Mouse (Mus musculus): ENCODE measurements around the gene Suclg1. TPM values are rescaled to one million over a fixed set of nuclear protein-coding genes. Genes with fewer than 3 reads are reported as not detected.
A peak's percentile ranks its signal among the peaks of the same experiment; 100 is the strongest.

Suclg1 gene
- 132 and 139 TPM in 2 replicates for polyA plus RNA-seq (2014; fragmentation: Nextera tagmentation; extraction: Ambion mirVana)

DNA sequence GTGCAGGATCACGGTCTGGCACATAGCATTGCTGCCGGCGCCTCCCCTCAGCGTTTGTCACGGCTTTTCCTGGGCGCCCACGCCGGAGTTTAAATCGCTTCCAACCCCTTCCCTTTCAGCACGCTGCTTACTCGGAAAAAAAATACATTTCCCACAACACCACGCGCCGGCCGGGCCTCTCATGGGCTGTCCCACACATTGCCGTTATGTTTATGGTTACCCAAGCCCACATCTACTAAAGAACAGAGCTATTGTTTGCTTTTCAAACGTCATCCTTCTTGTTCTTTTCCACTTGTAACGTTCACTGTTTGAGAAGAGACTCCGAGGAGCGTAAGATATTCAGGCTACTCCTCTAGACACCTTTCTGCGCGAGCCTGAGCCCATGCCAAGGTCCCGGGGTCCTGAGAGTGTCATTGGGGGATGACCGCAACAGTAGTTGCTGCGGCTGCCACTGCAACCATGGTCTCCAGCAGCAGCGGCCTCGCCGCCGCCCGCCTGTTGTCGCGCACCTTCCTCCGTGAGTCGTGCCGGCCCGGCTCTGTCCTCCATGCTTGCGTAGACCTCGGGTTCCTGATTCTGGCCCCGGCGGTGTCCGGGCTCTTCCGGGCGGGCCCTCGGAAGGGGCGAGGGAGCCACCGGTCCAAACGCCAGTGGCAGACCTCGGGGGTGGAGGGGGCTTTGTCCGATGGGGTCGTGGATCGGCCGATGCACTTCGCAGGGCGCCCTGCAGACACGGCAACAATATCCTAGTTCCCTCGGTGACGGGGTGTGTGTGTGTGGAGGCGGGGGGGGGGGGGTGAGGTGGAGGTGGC, at the start of gene Suclg1:
Gene Suclg1, plus strand, starts transcription at position 146 of the 812 bp plus-strand sequence.
- Histone ChIP-seq H3K4me2 (ENCODE audit: low read depth, low read length) (peak within 1 kb of the TSS; percentile 82), H3K36me3 (ENCODE audit: control insufficient read depth, insufficient read depth, low read length) (no peaks in the 10 kb centered on the region), H3K27me3 (ENCODE audit: control insufficient read depth, insufficient read depth, low read length) (no peaks in the 10 kb centered on the region), H3K4me1 (ENCODE audit: control insufficient read depth, insufficient read depth, low read length) (peaks cover 12% of the 10 kb centered on the region), H3K27ac (ENCODE audit: low read depth, low read length) (peak within 1 kb of the TSS; percentile 79), H3K9me3 (ENCODE audit: control insufficient read depth, low read length) (no peaks in the 10 kb centered on the region), H3K9ac (replicated peaks; ENCODE audit: low read depth, low read length) (peak within 1 kb of the TSS; percentile 88), H3K4me3 (ENCODE audit: low read depth, low read length) (peak within 1 kb of the TSS; percentile 89)
- WGBS, result under 1% methylated on average over 57 of the region's 58 CpGs
- ATAC-seq (ENCODE audit: low read depth), result peak; percentile 96

DNA sequence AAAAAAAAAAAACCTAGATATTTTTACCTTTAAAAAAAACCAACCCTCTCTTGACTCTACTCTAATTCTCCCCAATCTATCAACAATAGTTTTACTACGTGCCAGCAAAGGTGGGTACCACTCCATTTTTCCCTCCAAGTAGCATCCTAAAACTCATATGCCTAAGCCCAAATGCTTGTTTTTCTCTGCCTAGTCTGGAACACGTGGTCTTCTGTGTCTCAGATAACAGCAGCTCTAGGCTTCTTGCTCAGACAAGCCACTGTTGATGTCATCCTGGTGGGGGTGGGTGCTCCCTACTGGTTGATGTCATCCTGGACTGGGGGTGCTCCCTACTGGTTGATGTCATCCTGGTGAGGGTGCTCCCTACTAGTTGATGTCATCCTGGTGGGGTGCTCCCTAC, 44.5 kb upstream of the Suclg1 start:
- no peaks in the 10 kb centered on the region for H3K4me1 ChIP-seq (ENCODE audit: control insufficient read depth, insufficient read depth, low read length)
- no peak overlapping the region for H3K4me2 ChIP-seq (ENCODE audit: low read depth, low read length)
- H3K36me3 ChIP-seq (ENCODE audit: control insufficient read depth, insufficient read depth, low read length), result no peaks in the 10 kb centered on the region
- no peak for ATAC-seq (ENCODE audit: low read depth)
- no peaks in the 10 kb centered on the region for H3K27me3 ChIP-seq (ENCODE audit: control insufficient read depth, insufficient read depth, low read length)
- WGBS, result 83% methylated on average over 2 of the region's 2 CpGs
- H3K4me3 ChIP-seq (ENCODE audit: low read depth, low read length), result no peak overlapping the region
- H3K9ac ChIP-seq (replicated peaks; ENCODE audit: low read depth, low read length), result no peak overlapping the region
- no peaks in the 10 kb centered on the region for H3K9me3 ChIP-seq (ENCODE audit: control insufficient read depth, low read length)
- no peak overlapping the region for H3K27ac ChIP-seq (ENCODE audit: low read depth, low read length)

DNA sequence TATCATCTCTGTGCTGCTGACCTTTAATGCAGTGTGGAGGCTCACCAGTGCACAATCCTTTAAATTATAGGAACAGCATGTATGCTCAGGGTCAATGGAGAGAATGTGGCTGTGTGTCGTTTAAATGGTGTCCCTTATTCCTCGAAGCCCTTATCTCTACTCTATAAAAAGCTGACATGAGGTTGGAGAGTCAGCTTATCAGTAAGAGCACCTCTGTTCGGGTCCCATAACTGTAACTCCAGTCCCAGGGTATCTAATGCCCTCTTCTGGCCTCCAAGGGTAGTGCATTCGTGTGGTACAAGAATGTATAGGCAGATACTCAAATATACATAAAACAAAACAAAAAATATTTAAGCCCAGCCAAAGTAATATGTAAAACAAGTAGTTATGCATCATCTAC, 43.2 kb upstream of the Suclg1 start:
- no peak for ATAC-seq (ENCODE audit: low read depth)
- Histone ChIP-seq H3K4me3 (ENCODE audit: low read depth, low read length) (no peak overlapping the region), H3K27me3 (ENCODE audit: control insufficient read depth, insufficient read depth, low read length) (no peaks in the 10 kb centered on the region), H3K9me3 (ENCODE audit: control insufficient read depth, low read length) (no peaks in the 10 kb centered on the region), H3K36me3 (ENCODE audit: control insufficient read depth, insufficient read depth, low read length) (no peaks in the 10 kb centered on the region), H3K9ac (replicated peaks; ENCODE audit: low read depth, low read length) (no peak overlapping the region), H3K27ac (ENCODE audit: low read depth, low read length) (no peak overlapping the region), H3K4me2 (ENCODE audit: low read depth, low read length) (no peak overlapping the region), H3K4me1 (ENCODE audit: control insufficient read depth, insufficient read depth, low read length) (no peaks in the 10 kb centered on the region)
- 82% methylated on average over 4 of the region's 4 CpGs for WGBS

DNA sequence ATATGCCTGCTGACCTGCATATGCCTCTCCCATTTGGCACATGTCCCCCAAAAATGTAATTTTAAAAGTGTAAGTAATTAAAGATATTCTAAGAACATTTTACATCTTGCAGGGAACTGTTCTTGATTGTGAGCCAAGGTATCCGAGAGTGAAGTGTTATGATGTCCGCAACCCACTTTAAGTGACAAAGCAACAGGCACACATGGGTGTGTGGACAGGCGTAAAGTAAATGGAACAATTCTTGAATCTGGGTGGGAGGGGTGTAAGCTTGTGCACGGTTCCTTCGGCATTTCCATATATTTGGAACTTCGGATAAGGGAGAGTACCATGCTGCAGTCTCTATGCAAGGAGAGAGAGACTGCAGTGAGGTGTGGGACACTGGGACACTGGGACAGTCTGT, 38.6 kb upstream of the Suclg1 start:
- Histone ChIP-seq H3K4me1 (ENCODE audit: control insufficient read depth, insufficient read depth, low read length) (no peaks in the 10 kb centered on the region), H3K9me3 (ENCODE audit: control insufficient read depth, low read length) (no peaks in the 10 kb centered on the region), H3K9ac (replicated peaks; ENCODE audit: low read depth, low read length) (no peak overlapping the region), H3K27me3 (ENCODE audit: control insufficient read depth, insufficient read depth, low read length) (no peaks in the 10 kb centered on the region), H3K4me2 (ENCODE audit: low read depth, low read length) (no peak overlapping the region), H3K36me3 (ENCODE audit: control insufficient read depth, insufficient read depth, low read length) (no peaks in the 10 kb centered on the region), H3K27ac (ENCODE audit: low read depth, low read length) (no peak overlapping the region), H3K4me3 (ENCODE audit: low read depth, low read length) (no peak overlapping the region)
- ATAC-seq (ENCODE audit: low read depth), result no peak
- WGBS, result 92% methylated on average over 6 of the region's 6 CpGs

DNA sequence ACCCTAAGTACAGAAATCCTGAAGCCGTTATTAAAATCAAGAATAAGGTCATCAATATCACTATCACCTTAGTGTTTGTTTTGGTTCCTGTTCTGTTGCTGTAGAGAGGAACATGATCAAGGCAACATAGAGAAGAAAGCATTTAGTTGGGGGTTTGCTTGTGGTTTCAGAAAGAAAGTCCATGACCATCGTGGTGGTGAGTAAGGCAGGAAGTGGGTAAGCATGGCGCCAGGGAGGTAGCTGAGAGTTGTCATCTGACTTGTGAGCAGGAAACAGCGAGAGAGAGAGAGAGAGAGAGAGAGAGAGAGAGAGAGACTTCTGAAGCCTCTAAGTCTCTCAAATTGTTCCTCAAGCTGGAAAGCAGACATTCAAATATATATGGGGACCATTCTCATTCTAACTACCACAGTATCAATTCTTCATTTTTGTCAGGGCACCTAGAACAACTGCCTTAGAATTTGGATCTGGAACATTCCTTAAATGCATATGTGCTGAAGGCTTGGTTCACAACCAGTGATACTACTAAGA, 37.7 kb upstream of the Suclg1 start:
- WGBS, result 91% methylated on average over 4 of the region's 4 CpGs
- Histone ChIP-seq H3K36me3 (ENCODE audit: control insufficient read depth, insufficient read depth, low read length) (no peaks in the 10 kb centered on the region), H3K4me2 (ENCODE audit: low read depth, low read length) (no peak overlapping the region), H3K27me3 (ENCODE audit: control insufficient read depth, insufficient read depth, low read length) (no peaks in the 10 kb centered on the region), H3K27ac (ENCODE audit: low read depth, low read length) (no peak overlapping the region), H3K4me1 (ENCODE audit: control insufficient read depth, insufficient read depth, low read length) (no peaks in the 10 kb centered on the region), H3K9ac (replicated peaks; ENCODE audit: low read depth, low read length) (no peak overlapping the region), H3K9me3 (ENCODE audit: control insufficient read depth, low read length) (no peaks in the 10 kb centered on the region), H3K4me3 (ENCODE audit: low read depth, low read length) (no peak overlapping the region)
- no peak for ATAC-seq (ENCODE audit: low read depth)

DNA sequence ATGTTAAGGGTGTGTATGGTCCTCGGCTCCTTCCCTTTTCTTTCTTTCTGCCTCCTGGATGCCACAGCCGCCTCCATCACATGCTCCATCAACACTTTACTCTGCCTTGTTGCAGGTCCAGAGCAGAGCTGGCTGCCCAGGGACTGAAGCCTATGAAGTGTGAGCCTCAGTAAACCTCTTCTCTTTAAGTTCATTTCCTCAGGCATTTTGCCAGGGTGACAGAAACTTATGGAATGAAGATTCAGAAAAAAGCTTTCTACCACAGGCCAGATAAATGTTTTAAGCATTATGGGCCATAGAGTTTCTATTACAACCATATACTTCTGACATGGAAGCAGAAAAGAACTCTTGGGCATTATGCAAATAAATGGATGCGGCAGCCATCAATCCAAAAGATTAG, 37.1 kb upstream of the Suclg1 start:
- Histone ChIP-seq H3K4me2 (ENCODE audit: low read depth, low read length) (no peak overlapping the region), H3K9me3 (ENCODE audit: control insufficient read depth, low read length) (no peaks in the 10 kb centered on the region), H3K36me3 (ENCODE audit: control insufficient read depth, insufficient read depth, low read length) (no peaks in the 10 kb centered on the region), H3K4me3 (ENCODE audit: low read depth, low read length) (no peak overlapping the region), H3K27ac (ENCODE audit: low read depth, low read length) (no peak overlapping the region), H3K9ac (replicated peaks; ENCODE audit: low read depth, low read length) (no peak overlapping the region), H3K27me3 (ENCODE audit: control insufficient read depth, insufficient read depth, low read length) (no peaks in the 10 kb centered on the region), H3K4me1 (ENCODE audit: control insufficient read depth, insufficient read depth, low read length) (no peaks in the 10 kb centered on the region)
- 90% methylated on average over 3 of the region's 3 CpGs for WGBS
- no peak for ATAC-seq (ENCODE audit: low read depth)

DNA sequence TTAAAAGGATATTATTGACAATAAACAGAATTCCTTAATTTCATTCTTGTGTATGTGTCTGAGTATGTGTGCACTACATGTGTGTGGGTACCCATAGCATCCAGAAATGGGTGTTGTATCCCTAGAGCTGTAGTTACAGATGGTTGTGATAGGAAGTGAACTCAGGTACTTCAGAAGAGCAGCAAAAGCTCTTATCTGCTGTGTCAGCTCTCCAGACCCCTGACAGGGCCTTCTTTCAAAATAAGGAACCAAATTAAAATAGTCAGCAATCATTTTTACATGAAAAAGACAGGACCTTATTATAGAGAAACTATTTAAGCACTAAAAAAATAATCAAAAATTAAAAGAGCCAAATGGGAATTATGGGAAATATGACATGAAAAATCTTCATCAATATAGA, 36.6 kb upstream of the Suclg1 start:
- no peak overlapping the region for H3K27ac ChIP-seq (ENCODE audit: low read depth, low read length)
- H3K9ac ChIP-seq (replicated peaks; ENCODE audit: low read depth, low read length), result no peak overlapping the region
- H3K4me2 ChIP-seq (ENCODE audit: low read depth, low read length), result no peak overlapping the region
- H3K4me3 ChIP-seq (ENCODE audit: low read depth, low read length), result no peak overlapping the region
- H3K9me3 ChIP-seq (ENCODE audit: control insufficient read depth, low read length), result no peaks in the 10 kb centered on the region
- no peak for ATAC-seq (ENCODE audit: low read depth)
- H3K36me3 ChIP-seq (ENCODE audit: control insufficient read depth, insufficient read depth, low read length), result no peaks in the 10 kb centered on the region
- H3K4me1 ChIP-seq (ENCODE audit: control insufficient read depth, insufficient read depth, low read length), result no peaks in the 10 kb centered on the region
- no peaks in the 10 kb centered on the region for H3K27me3 ChIP-seq (ENCODE audit: control insufficient read depth, insufficient read depth, low read length)

DNA sequence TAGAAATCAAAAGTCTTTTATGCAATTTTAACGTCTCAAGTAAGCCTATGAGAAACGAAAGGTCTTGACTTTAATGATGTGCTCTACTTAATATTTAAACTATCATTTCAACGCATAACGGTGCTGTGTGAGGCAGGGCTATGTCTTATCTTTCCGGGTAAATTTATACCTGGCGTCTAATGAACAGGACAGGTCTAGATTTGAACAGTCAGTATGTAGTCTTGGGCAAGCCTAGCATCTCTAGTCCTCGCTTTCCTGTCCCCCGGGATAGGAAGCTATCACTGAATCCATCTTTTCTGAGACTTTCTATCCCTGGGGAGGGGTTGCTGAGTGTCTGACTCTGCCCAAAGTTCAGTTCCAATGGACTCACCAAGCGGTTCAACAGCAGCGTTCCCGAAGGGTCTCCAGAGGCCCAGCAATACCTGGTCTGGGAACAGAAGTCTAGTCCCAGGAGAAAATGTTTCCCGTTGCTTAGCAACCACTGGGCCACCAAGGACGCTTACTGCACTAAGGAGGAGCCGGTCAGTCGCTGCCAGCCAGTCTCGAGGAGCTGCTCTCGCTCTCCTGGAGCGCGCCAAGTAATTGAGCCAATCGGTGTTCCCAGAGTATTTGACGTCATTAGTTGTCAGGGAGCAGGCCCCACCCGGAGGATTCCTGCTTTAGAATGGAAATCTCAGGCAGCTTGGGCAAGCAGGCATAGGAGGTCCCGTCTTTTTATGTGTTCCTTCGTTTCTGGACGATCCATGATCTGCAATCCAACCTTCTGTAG, 26.8 kb upstream of the Suclg1 start, which contains the start of gene Dnah6:
Gene Dnah6, minus strand, starts transcription at position 463 of the 769 bp plus-strand sequence.
- Histone ChIP-seq H3K4me2 (ENCODE audit: low read depth, low read length) (peak within 1 kb of the TSS; percentile 61), H3K9ac (replicated peaks; ENCODE audit: low read depth, low read length) (peak within 1 kb of the TSS; percentile 51), H3K4me1 (ENCODE audit: control insufficient read depth, insufficient read depth, low read length) (peaks cover 3% of the 10 kb centered on the region; the same call in 1 of the 2 replicates), H3K4me3 (ENCODE audit: low read depth, low read length) (peak within 1 kb of the TSS; percentile 37), H3K36me3 (ENCODE audit: control insufficient read depth, insufficient read depth, low read length) (no peaks in the 10 kb centered on the region), H3K27ac (ENCODE audit: low read depth, low read length) (peak within 1 kb of the TSS; percentile 70), H3K9me3 (ENCODE audit: control insufficient read depth, low read length) (no peaks in the 10 kb centered on the region), H3K27me3 (ENCODE audit: control insufficient read depth, insufficient read depth, low read length) (no peaks in the 10 kb centered on the region)
- ATAC-seq (ENCODE audit: low read depth), result peak; percentile 100
- 37% methylated on average over 25 of the region's 25 CpGs for WGBS
